Mouse (Mus musculus): ENCODE measurements around the gene Jak3. TPM values are rescaled to one million over a fixed set of nuclear protein-coding genes. Genes with fewer than 3 reads are reported as not detected.
A peak's percentile ranks its signal among the peaks of the same experiment; 100 is the strongest.

Jak3 gene
- polyA plus RNA-seq, 1 experiment, result 68.0 TPM

GRCm38 (mm10) chr8:71684701-71685100, 8.6 kb downstream of the Jak3 start:
- H3K4me3 ChIP-seq (ENCODE audit: control insufficient read depth, insufficient read depth, low read length), result no peak overlapping the region
- no peak for DNase-seq
- H3K27ac ChIP-seq (ENCODE audit: control insufficient read depth, insufficient read depth, low read length), result no peak overlapping the region
- H3K36me3 ChIP-seq (ENCODE audit: control insufficient read depth, insufficient read depth, low read length), result no peaks in the 10 kb centered on the region
- H3K4me1 ChIP-seq (replicated peaks; ENCODE audit: control insufficient read depth, insufficient read depth, low read length), result no peaks in the 10 kb centered on the region
- no peaks in the 10 kb centered on the region for H3K27me3 ChIP-seq (ENCODE audit: control insufficient read depth, insufficient read depth, low read length)
- 90% methylated on average over 10 of the region's 10 CpGs for WGBS
- TF ChIP-seq CTCF (IDR thresholded peaks at IDR 0.05; ENCODE audit: borderline replicate concordance, control insufficient read depth, extremely low read depth, insufficient read depth, low read length, poor library complexity), result no peak
- no peak for TF ChIP-seq POLR2A (IDR thresholded peaks at IDR 0.05; ENCODE audit: control insufficient read depth, extremely low read depth, insufficient read depth, low read length, poor library complexity)

- H3K4me3 ChIP-seq (ENCODE audit: control insufficient read depth, insufficient read depth, low read length), result no peak overlapping the region
- TF ChIP-seq CTCF (IDR thresholded peaks at IDR 0.05; ENCODE audit: borderline replicate concordance, control insufficient read depth, extremely low read depth, insufficient read depth, low read length, poor library complexity) (no peak), POLR2A (IDR thresholded peaks at IDR 0.05; ENCODE audit: control insufficient read depth, extremely low read depth, insufficient read depth, low read length, poor library complexity) (no peak)
- no peaks in the 10 kb centered on the region for H3K27me3 ChIP-seq (ENCODE audit: control insufficient read depth, insufficient read depth, low read length)
- no peaks in the 10 kb centered on the region for H3K36me3 ChIP-seq (ENCODE audit: control insufficient read depth, insufficient read depth, low read length)
- no peak for DNase-seq
- H3K4me1 ChIP-seq (replicated peaks; ENCODE audit: control insufficient read depth, insufficient read depth, low read length), result no peaks in the 10 kb centered on the region
- 93% methylated on average over 29 of the region's 29 CpGs for WGBS
- no peak overlapping the region for H3K27ac ChIP-seq (ENCODE audit: control insufficient read depth, insufficient read depth, low read length)
These were observed 9.5 kb downstream of the Jak3 start for GRCm38 (mm10) chr8:71685573-71685972.

GRCm38 (mm10) chr8:71686143-71686734, 10.1 kb downstream of the Jak3 start:
- 96% methylated on average over 23 of the region's 23 CpGs for WGBS
- TF ChIP-seq POLR2A (IDR thresholded peaks at IDR 0.05; ENCODE audit: control insufficient read depth, extremely low read depth, insufficient read depth, low read length, poor library complexity) (no peak), CTCF (IDR thresholded peaks at IDR 0.05; ENCODE audit: borderline replicate concordance, control insufficient read depth, extremely low read depth, insufficient read depth, low read length, poor library complexity) (no peak)
- H3K36me3 ChIP-seq (ENCODE audit: control insufficient read depth, insufficient read depth, low read length), result no peaks in the 10 kb centered on the region
- no peak for DNase-seq
- H3K27me3 ChIP-seq (ENCODE audit: control insufficient read depth, insufficient read depth, low read length), result no peaks in the 10 kb centered on the region; the same call in 1 of the 2 replicates
- no peak overlapping the region for H3K27ac ChIP-seq (ENCODE audit: control insufficient read depth, insufficient read depth, low read length)
- no peak overlapping the region for H3K4me3 ChIP-seq (ENCODE audit: control insufficient read depth, insufficient read depth, low read length)
- no peaks in the 10 kb centered on the region for H3K4me1 ChIP-seq (replicated peaks; ENCODE audit: control insufficient read depth, insufficient read depth, low read length)

GRCm38 (mm10) chr8:71687616-71688015, 11.5 kb downstream of the Jak3 start:
- TF ChIP-seq CTCF (IDR thresholded peaks at IDR 0.05; ENCODE audit: borderline replicate concordance, control insufficient read depth, extremely low read depth, insufficient read depth, low read length, poor library complexity), result no peak
- no peak for TF ChIP-seq POLR2A (IDR thresholded peaks at IDR 0.05; ENCODE audit: control insufficient read depth, extremely low read depth, insufficient read depth, low read length, poor library complexity)
- no peak for DNase-seq
- WGBS, result 94% methylated on average over 8 of the region's 8 CpGs
- H3K4me1 ChIP-seq (replicated peaks; ENCODE audit: control insufficient read depth, insufficient read depth, low read length), result peaks cover 1% of the 10 kb centered on the region
- no peak overlapping the region for H3K27ac ChIP-seq (ENCODE audit: control insufficient read depth, insufficient read depth, low read length)
- no peak overlapping the region for H3K4me3 ChIP-seq (ENCODE audit: control insufficient read depth, insufficient read depth, low read length)
- H3K27me3 ChIP-seq (ENCODE audit: control insufficient read depth, insufficient read depth, low read length), result peaks cover 3% of the 10 kb centered on the region; the same call in 1 of the 2 replicates
- H3K36me3 ChIP-seq (ENCODE audit: control insufficient read depth, insufficient read depth, low read length), result no peaks in the 10 kb centered on the region

GRCm38 (mm10) chr8:71689028-71689427, 12.9 kb downstream of the Jak3 start, which contains the start of gene Insl3:
Gene Insl3, plus strand, starts transcription at chr8:71689214.
- 86% methylated on average over 33 of the region's 33 CpGs for WGBS
- no peak within 1 kb of the TSS for H3K4me3 ChIP-seq (ENCODE audit: control insufficient read depth, insufficient read depth, low read length)
- no peak for DNase-seq
- peaks cover 14% of the 10 kb centered on the region for H3K4me1 ChIP-seq (replicated peaks; ENCODE audit: control insufficient read depth, insufficient read depth, low read length)
- no peak within 1 kb of the TSS for H3K27ac ChIP-seq (ENCODE audit: control insufficient read depth, insufficient read depth, low read length)
- H3K27me3 ChIP-seq (ENCODE audit: control insufficient read depth, insufficient read depth, low read length), result peaks cover 15% of the 10 kb centered on the region
- no peak for TF ChIP-seq POLR2A (IDR thresholded peaks at IDR 0.05; ENCODE audit: control insufficient read depth, extremely low read depth, insufficient read depth, low read length, poor library complexity)
- TF ChIP-seq CTCF (IDR thresholded peaks at IDR 0.05; ENCODE audit: borderline replicate concordance, control insufficient read depth, extremely low read depth, insufficient read depth, low read length, poor library complexity), result no peak
- no peaks in the 10 kb centered on the region for H3K36me3 ChIP-seq (ENCODE audit: control insufficient read depth, insufficient read depth, low read length)

GRCm38 (mm10) chr8:71692509-71692908, 16.4 kb downstream of the Jak3 start:
- no peak for TF ChIP-seq POLR2A (IDR thresholded peaks at IDR 0.05; ENCODE audit: control insufficient read depth, extremely low read depth, insufficient read depth, low read length, poor library complexity)
- TF ChIP-seq CTCF (IDR thresholded peaks at IDR 0.05; ENCODE audit: borderline replicate concordance, control insufficient read depth, extremely low read depth, insufficient read depth, low read length, poor library complexity), result no peak
- Histone ChIP-seq H3K4me3 (ENCODE audit: control insufficient read depth, insufficient read depth, low read length) (peak overlapping the region; percentile 46), H3K4me1 (replicated peaks; ENCODE audit: control insufficient read depth, insufficient read depth, low read length) (peaks cover 14% of the 10 kb centered on the region), H3K36me3 (ENCODE audit: control insufficient read depth, insufficient read depth, low read length) (no peaks in the 10 kb centered on the region), H3K27me3 (ENCODE audit: control insufficient read depth, insufficient read depth, low read length) (peaks cover 15% of the 10 kb centered on the region), H3K27ac (ENCODE audit: control insufficient read depth, insufficient read depth, low read length) (no peak overlapping the region)
- peak; percentile 51 for DNase-seq
- 7% methylated on average over 30 of the region's 30 CpGs for WGBS
